Mouse (Mus musculus) gastrocnemius, postnatal 36 days (tissue): Measurements from ENCODE around the gene Zscan4e. TPM values are rescaled to one million over a fixed set of nuclear protein-coding genes. Genes with fewer than 3 reads are reported as not detected.
"Not testable (repeated sequence)": the region's sequence is repeated elsewhere in the genome, so short reads cannot be mapped to it uniquely, and the experiment has no call there.

Experiments
- DNase-seq, 2 experiments: peaks; one replicate each; pipeline ENCODE4 v3.0.0; 2022
- intact Hi-C: fragments of 180-260 bp; cut with DNase I; formaldehyde crosslinking; loops from one replicate; pipeline ENCODE4 v1.15.1; 2025
- long read RNA-seq, 2 experiments: library from polyadenylated mRNA; stranded (forward); transcript quantifications; one replicate each; pipeline ENCODE4 v2.0.0; 2021
- microRNA-seq, 2 experiments: library from miRNA; unstranded; fragments of <30 nt; microRNA quantifications; one replicate each; pipeline ENCODE4 v1.2.0; 2021
- total RNA-seq, 2 experiments: library from RNA; stranded (reverse); gene quantifications; 2 replicates each; pipeline ENCODE4 v1.2.3; 2021

Zscan4e gene
- not detected for total RNA-seq
- long read RNA-seq, experiment 1 = 0 reads
- long read RNA-seq, experiment 2 = 0 reads

GRCm38 (mm10) chr7:11310582-11310981 is at the start of gene Zscan4e:
Zscan4e (minus strand) TSS chr7:11310682.
- intact Hi-C loops, DNase-seq: not testable (repeated sequence)

Small RNAs within 50 kb of the gene (microRNA-seq; reads per million reads assigned to microRNA genes)
- 0 reads per million in 2 experiments for gene Gm23087
- gene Gm26248 = 0 reads per million in 2 experiments

Other genes starting within 250 kb of the Zscan4e start
- not detected for gene Zscan4-ps1, start 241.0 kb downstream of the Zscan4e start, total RNA-seq
- gene Zscan4d, start 144.5 kb downstream of the Zscan4e start, total RNA-seq = not detected
- not detected for gene Zscan4f, start 87.2 kb upstream of the Zscan4e start, total RNA-seq
- gene Zscan4-ps2, start 203.6 kb upstream of the Zscan4e start, total RNA-seq = not detected